Comparison of ENCODE assay signal across 15 mouse cellular contexts in genomic region chr5:66139634-66140295, GRCm38 (mm10). TPM values are rescaled to one million over a fixed set of nuclear protein-coding genes. Genes with fewer than 3 reads are reported as not detected.
DNase-seq lines count a peak whose midpoint lies in the region; ATAC-seq and TF ChIP-seq lines count a peak whose summit lies in the region.
"Had no signal": no experiment of that assay in that cellular context is flagged by ENCODE, and none has a peak within 500 bp of the region (broad histone marks: within the 10 kb centered on the region; RNA-seq: fewer than 3 reads in every experiment).

No protein-coding gene starts in this region.

- WGBS in intestine, embryonic 16.5 days: 30% methylated on average over 6 of the region's 6 CpGs
- WGBS in liver, postnatal 0 days (ENCODE audit: insufficient replicate concordance): 28% methylated on average over 6 of the region's 6 CpGs
- WGBS in midbrain, embryonic 10.5 days: 44% methylated on average over 6 of the region's 6 CpGs

- TF ChIP-seq EP300 in liver, postnatal 0 days (IDR thresholded peaks at IDR 0.05; ENCODE audit: low read depth): no peak

- ATAC-seq in intestine, embryonic 16.5 days: peak; percentile 55
- ATAC-seq in liver, postnatal 0 days: peak; percentile 60
- ATAC-seq: hindbrain, embryonic 16.5 days; midbrain, embryonic 13.5 days had no signal

- H3K27me3 ChIP-seq in intestine, embryonic 16.5 days (replicated peaks; ENCODE audit: control insufficient read depth, insufficient read depth, low read length): no peaks in the 10 kb centered on the region
- H3K27me3 ChIP-seq in liver, postnatal 0 days (ENCODE audit: insufficient read depth, low read length): no peaks in the 10 kb centered on the region
- H3K27me3 ChIP-seq in midbrain, embryonic 10.5 days (ENCODE audit: low read depth, poor library complexity, severe bottlenecking): 0 out of 2 replicates have a peak, but pooled peaks cover 8% of the 10 kb centered on the region
- H3K27me3 ChIP-seq: lung, embryonic 15.5 days; midbrain, embryonic 13.5 days; neural tube, embryonic 12.5 days had no signal

- no peak overlapping the region for H3K27ac ChIP-seq in intestine, embryonic 16.5 days (ENCODE audit: low read length)
- H3K27ac ChIP-seq in liver, postnatal 0 days (ENCODE audit: low read depth): peak overlapping the region; percentile 80
- no peak overlapping the region for H3K27ac ChIP-seq in midbrain, embryonic 10.5 days (replicated peaks)
- H3K27ac ChIP-seq in gastrocnemius, adult 2 months: no peak overlapping the region
- H3K27ac ChIP-seq: heart, embryonic 10.5 days; lung, embryonic 15.5 days; midbrain, embryonic 13.5 days; neural tube, embryonic 12.5 days had no signal

- no peak overlapping the region for H3K4me2 ChIP-seq in intestine, embryonic 16.5 days (ENCODE audit: low read depth, low read length)
- peak overlapping the region; percentile 22; the same call in 1 of the 2 replicates for H3K4me2 ChIP-seq in liver, postnatal 0 days (ENCODE audit: low read depth, low read length)
- H3K4me2 ChIP-seq: lung, embryonic 15.5 days; midbrain, embryonic 13.5 days; neural tube, embryonic 12.5 days had no signal

- H3K4me1 ChIP-seq in intestine, embryonic 16.5 days (ENCODE audit: control insufficient read depth, insufficient read depth, low read length): peaks cover 6% of the 10 kb centered on the region; the same call in 1 of the 2 replicates
- H3K4me1 ChIP-seq in liver, postnatal 0 days (ENCODE audit: insufficient read depth): peaks cover 42% of the 10 kb centered on the region
- peaks cover 4% of the 10 kb centered on the region; the same call in 1 of the 2 replicates for H3K4me1 ChIP-seq in midbrain, embryonic 10.5 days

- H3K9ac ChIP-seq in intestine, embryonic 16.5 days (ENCODE audit: low read depth, low read length): no peak overlapping the region
- peak overlapping the region; percentile 21; the same call in 1 of the 2 replicates for H3K9ac ChIP-seq in liver, postnatal 0 days (replicated peaks)
- H3K9ac ChIP-seq: lung, embryonic 15.5 days; midbrain, embryonic 13.5 days; neural tube, embryonic 12.5 days had no signal

- H3K9me3 ChIP-seq in intestine, embryonic 16.5 days (ENCODE audit: control insufficient read depth, low read length): no peaks in the 10 kb centered on the region
- no peaks in the 10 kb centered on the region for H3K9me3 ChIP-seq in liver, postnatal 0 days (ENCODE audit: low read length)
- H3K9me3 ChIP-seq in midbrain, embryonic 10.5 days (replicated peaks): no peaks in the 10 kb centered on the region
- H3K9me3 ChIP-seq: heart, embryonic 10.5 days; lung, embryonic 15.5 days; midbrain, embryonic 13.5 days; neural tube, embryonic 12.5 days had no signal

- intact Hi-C loops in gastrocnemius, adult 2 months (cut with DNase I): no loop called here

- no peak for TF ChIP-seq CTCF in liver, postnatal 0 days (IDR thresholded peaks at IDR 0.05; ENCODE audit: low read depth)
- no peak for TF ChIP-seq CTCF in gastrocnemius, adult 2 months (IDR thresholded peaks at IDR 0.05)

- no peaks in the 10 kb centered on the region for H3K36me3 ChIP-seq in intestine, embryonic 16.5 days (ENCODE audit: control insufficient read depth, insufficient read depth, low read length)
- no peaks in the 10 kb centered on the region for H3K36me3 ChIP-seq in liver, postnatal 0 days (replicated peaks; ENCODE audit: insufficient read depth, low read length)
- H3K36me3 ChIP-seq in midbrain, embryonic 10.5 days: no peaks in the 10 kb centered on the region
- H3K36me3 ChIP-seq: heart, embryonic 10.5 days; lung, embryonic 15.5 days; midbrain, embryonic 13.5 days; neural tube, embryonic 12.5 days had no signal

- no peak overlapping the region for H3K4me3 ChIP-seq in intestine, embryonic 16.5 days (ENCODE audit: low read length)
- H3K4me3 ChIP-seq in liver, postnatal 0 days (ENCODE audit: low read depth, low read length): no peak overlapping the region
- no peak overlapping the region for H3K4me3 ChIP-seq in midbrain, embryonic 10.5 days
- no peak overlapping the region for H3K4me3 ChIP-seq in gastrocnemius, adult 2 months
- H3K4me3 ChIP-seq: heart, embryonic 10.5 days; lung, embryonic 15.5 days; midbrain, embryonic 13.5 days; neural tube, embryonic 12.5 days had no signal

- DNase-seq in adrenal gland, postnatal 10 days: peak; percentile 34
- no peak for DNase-seq in adrenal gland, postnatal 36 days
- DNase-seq in R1 (ENCODE audit: low read depth, low spot score): peak; percentile 59
- no peak for DNase-seq in liver, postnatal 0 days
- DNase-seq in midbrain, embryonic 10.5 days (ENCODE audit: low spot score): no peak
- DNase-seq in gastrocnemius, adult 2 months: no peak
- no peak for DNase-seq in ovary, postnatal 10 days (ENCODE audit: low spot score)
- DNase-seq: right cerebral cortex, postnatal 14 days had no signal

RNA-seq across cellular contexts. Expression of gene Rbm47, which starts 33.2 kb away (rescaled TPM):
- 10 to 100 TPM; 54.7 to 55.9 TPM for total RNA-seq in adrenal gland, postnatal 10 days (2021)
- total RNA-seq in adrenal gland, postnatal 36 days (2021): 100 to 1,000 TPM; 102 to 121 TPM
- 149 and 169 TPM in 2 replicates for polyA plus RNA-seq in intestine, embryonic 16.5 days (2015; fragmentation: Nextera tagmentation; extraction: Ambion mirVana)
- polyA plus RNA-seq in liver, postnatal 0 days (2015; fragmentation: Nextera tagmentation; extraction: Ambion mirVana): 20.5 and 22.8 TPM in 2 replicates
- 1.3 and 1.9 TPM in 2 replicates for polyA plus RNA-seq in midbrain, embryonic 10.5 days (2016; fragmentation: Nextera tagmentation; extraction: Ambion mirVana)
- under 1 TPM; 0.64 to 0.66 TPM for total RNA-seq in gastrocnemius, adult 2 months (2021)
- total RNA-seq: MEL had no signal

Comparison
In these comparisons a context has a peak if more than half of its experiments do, and no peak if none do; other contexts are left out.
1. DNase-seq: peak in adrenal gland, postnatal 10 days (single experiment) and R1 (single experiment); none in adrenal gland, postnatal 36 days (0 of 2), liver, postnatal 0 days (single experiment), midbrain, embryonic 10.5 days (single experiment), gastrocnemius, adult 2 months (single experiment) and ovary, postnatal 10 days (single experiment).
2. RNA of gene Rbm47, which starts 33.2 kb away (total RNA-seq): 102 to 121 TPM in adrenal gland, postnatal 36 days and 54.7 to 55.9 TPM in adrenal gland, postnatal 10 days; 0.64 to 0.66 TPM in gastrocnemius, adult 2 months; every median in the first group is over 10 times any median in the second.